Mouse (Mus musculus) hindbrain, embryonic 12.5 days (tissue): ENCODE measurements around the gene Zfp184. TPM values are rescaled to one million over a fixed set of nuclear protein-coding genes. Genes with fewer than 3 reads are reported as not detected.

ENCODE experiments used
- ATAC-seq: fragments of 200-750 bp; cut with Nextera tagmentation; 2 replicates; pipeline ENCODE4 v1.8.0; 2017; ENCODE audit warnings: moderate TSS enrichment; ENCODE audit not compliant: low FRiP score
- H3K27ac ChIP-seq: fragments of 300-500 bp; sonication (generic); 2 replicates; pipeline ENCODE4 v1.5.1; 2016; ENCODE audit warnings: mild to moderate bottlenecking
- H3K27me3 ChIP-seq: fragments of 300-500 bp; sonication (generic); 2 replicates; pipeline ENCODE4 v1.6.1; 2016; ENCODE audit warnings: mild to moderate bottlenecking
- H3K36me3 ChIP-seq: fragments of 300-500 bp; sonication (generic); 2 replicates; pipeline ENCODE4 v1.6.1; 2016; ENCODE audit warnings: mild to moderate bottlenecking
- H3K4me1 ChIP-seq: fragments of 300-500 bp; sonication (generic); 2 replicates; pipeline ENCODE4 v1.6.1; 2016
- H3K4me2 ChIP-seq: fragments of 300-500 bp; sonication (generic); replicated peaks from 2 replicates; pipeline ENCODE4 v1.6.1; 2016; ENCODE audit warnings: mild to moderate bottlenecking
- H3K4me3 ChIP-seq: fragments of 300-500 bp; sonication (generic); 2 replicates; pipeline ENCODE4 v1.5.1; 2016; ENCODE audit warnings: mild to moderate bottlenecking
- H3K9ac ChIP-seq: fragments of 300-500 bp; sonication (generic); 2 replicates; pipeline ENCODE4 v1.6.1; 2016; ENCODE audit warnings: mild to moderate bottlenecking, moderate library complexity
- H3K9me3 ChIP-seq: fragments of 300-500 bp; sonication (generic); replicated peaks from 2 replicates; pipeline ENCODE4 v1.6.1; 2016; ENCODE audit warnings: mild to moderate bottlenecking
- WGBS: fragments of 180-500 bp; shearing (Covaris S2); methylation state at CpG from one replicate; pipeline ENCODE4 v1.1.7; 2016; 5-methylcytosine and 5-hydroxymethylcytosine counted together
- polyA plus RNA-seq: library from polyadenylated mRNA; unstranded; fragments of >200 nt; fragmentation: Nextera tagmentation; extraction: Ambion mirVana; gene quantifications from 2 replicates; pipeline ENCODE4 v1.2.1, GENCODE M21; 2016

Gene Zfp184
- polyA plus RNA-seq, 1 experiment from 2014 or later, result 19.1 TPM

DNA sequence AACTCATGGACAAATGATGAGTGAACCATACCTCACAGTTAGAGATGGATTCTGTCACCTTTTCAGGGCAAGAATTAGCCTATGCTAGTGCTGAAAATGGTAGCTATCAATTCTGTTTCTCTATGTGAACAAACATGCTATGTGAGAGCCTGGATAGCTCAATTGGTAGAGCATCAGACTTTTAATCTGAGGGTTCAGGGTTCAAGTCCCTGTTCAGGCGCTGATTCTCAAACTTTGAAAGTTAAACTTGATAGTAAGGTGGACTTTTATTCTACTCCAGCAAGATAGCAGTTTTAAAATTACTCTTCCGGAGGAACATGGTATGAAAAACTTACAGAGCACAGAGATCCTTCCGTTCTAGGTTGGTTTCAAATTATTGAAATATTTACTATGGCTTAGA is 26.7 kb downstream of the Zfp184 start:
- Histone ChIP-seq H3K4me3 (no peak overlapping the region), H3K4me1 (no peaks in the 10 kb centered on the region), H3K9ac (no peak overlapping the region), H3K27me3 (0 out of 2 replicates have a peak, but pooled peaks cover 3% of the 10 kb centered on the region), H3K36me3 (no peaks in the 10 kb centered on the region), H3K4me2 (no peak overlapping the region), H3K27ac (no peak overlapping the region), H3K9me3 (no peaks in the 10 kb centered on the region)
- ATAC-seq, result no peak
- WGBS, result 34% methylated on average over 3 of the region's 3 CpGs

DNA sequence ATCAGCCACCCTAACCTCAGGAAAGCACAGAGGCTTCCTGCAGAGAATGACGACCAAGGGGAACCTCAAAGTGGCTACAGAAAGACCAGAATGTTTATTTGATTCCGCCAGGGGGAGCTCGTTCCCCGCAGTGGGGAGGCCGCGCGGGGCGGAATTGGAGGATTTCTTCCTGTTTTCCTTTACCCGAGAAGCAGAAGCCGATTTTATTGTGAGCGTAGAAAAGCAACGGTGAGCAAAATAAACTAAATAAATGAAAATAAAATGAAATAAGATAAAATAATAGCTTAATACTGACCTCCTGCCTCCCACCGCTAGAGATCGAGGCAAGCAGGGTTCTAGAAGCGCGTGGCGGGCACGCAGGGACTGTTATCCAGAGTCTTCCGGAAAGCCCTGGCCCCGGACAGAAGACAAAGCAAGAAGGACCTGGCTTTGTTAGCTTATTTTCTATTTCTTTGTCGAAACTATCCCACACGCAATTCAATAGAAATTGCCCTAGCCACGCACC is 29.4 kb downstream of the Zfp184 start:
- Histone ChIP-seq H3K4me1 (no peaks in the 10 kb centered on the region), H3K4me3 (peak overlapping the region; percentile 42), H3K27me3 (peaks cover 15% of the 10 kb centered on the region), H3K27ac (peak overlapping the region; percentile 84), H3K9me3 (no peaks in the 10 kb centered on the region), H3K4me2 (peak overlapping the region; percentile 32), H3K9ac (peak overlapping the region; percentile 62), H3K36me3 (no peaks in the 10 kb centered on the region)
- ATAC-seq, result peak; percentile 93
- under 1% methylated on average over 23 of the region's 23 CpGs for WGBS

DNA sequence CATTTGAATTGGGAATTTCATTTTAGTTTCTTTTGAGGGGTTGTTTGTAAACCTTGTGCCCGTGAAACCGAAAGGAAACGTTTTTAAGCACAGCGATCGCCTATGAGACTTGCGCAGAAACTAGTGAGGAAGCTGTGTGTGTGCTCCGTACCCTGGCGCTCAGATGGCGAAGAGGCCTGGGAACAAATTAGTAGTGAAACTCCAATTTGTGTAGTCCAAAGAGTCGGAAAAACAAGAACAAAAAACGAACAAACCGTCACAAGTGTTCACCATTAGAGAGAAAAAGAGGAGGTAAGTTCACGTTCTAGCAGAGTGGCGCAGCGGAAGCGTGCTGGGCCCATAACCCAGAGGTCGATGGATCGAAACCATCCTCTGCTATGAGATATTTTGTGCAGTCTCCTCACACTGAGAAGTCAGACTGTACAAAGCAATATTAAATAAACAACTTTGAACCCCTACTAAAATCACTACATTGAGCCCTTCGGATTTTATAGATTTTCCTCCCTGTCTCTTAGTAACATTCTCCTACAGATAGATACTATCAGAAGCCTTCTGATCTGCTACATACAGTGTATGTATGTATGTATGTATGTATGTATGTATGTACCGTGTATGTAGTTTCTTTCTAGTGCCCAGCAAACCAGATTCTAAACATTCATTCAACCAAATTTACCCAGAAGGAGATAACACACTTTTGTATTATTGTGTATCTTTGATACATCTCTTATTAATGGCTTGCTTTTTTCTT is 30.0 kb downstream of the Zfp184 start:
- Histone ChIP-seq H3K27me3 (peaks cover 21% of the 10 kb centered on the region), H3K9ac (peak overlapping the region; percentile 62), H3K4me2 (peak overlapping the region; percentile 32), H3K27ac (peak overlapping the region; percentile 84), H3K36me3 (no peaks in the 10 kb centered on the region), H3K4me1 (no peaks in the 10 kb centered on the region), H3K4me3 (peak overlapping the region; percentile 42), H3K9me3 (no peaks in the 10 kb centered on the region)
- WGBS, result 5% methylated on average over 20 of the region's 20 CpGs
- peak; percentile 91 for ATAC-seq

DNA sequence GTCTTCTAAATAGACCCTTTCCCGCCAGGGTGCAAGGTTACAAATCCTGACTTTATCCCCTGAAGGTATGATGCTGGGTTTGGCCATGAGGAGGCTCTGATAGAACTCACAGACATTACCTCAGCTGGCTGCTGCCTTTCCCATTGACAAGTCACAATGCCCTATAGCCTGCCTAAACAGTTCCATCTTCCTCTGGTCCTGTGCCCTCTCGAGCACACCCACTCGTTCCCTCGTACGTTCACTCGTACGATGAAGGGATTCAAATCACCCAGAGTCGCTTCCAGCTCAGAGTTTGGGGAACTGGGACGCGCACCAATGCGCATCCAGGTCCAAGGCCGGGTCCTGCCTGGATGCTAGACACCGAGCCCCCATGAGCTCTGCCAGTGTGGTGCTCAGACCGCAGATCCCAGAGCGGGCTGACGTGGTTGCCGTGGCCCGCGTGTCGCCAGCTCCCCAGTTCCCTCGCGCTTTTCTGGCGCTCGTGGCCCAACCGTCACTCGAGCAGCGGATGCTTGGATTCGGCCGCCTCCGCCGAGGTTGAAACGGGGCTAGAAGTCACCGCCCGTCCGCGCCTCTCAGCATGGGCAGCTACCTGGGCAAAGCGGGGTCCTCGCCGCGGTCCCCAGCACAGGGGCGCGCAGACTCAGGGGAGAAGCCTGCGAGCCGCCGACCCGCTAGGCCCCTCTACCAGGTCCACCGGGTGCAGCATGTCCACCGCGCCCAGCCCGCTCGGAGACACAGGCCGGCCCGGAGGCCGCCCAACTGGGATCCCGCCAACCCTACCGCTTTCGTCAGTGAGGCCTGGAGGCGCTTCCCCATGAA is 36.3 kb downstream of the Zfp184 start, which contains the start of gene Pom121l2:
Gene Pom121l2 (plus strand): TSS at position 214 of the 822 bp plus-strand sequence.
- H3K4me3 ChIP-seq, result peak within 1 kb of the TSS; percentile 52
- H3K27me3 ChIP-seq, result peaks cover 77% of the 10 kb centered on the region
- under 1% methylated on average over 58 of the region's 58 CpGs for WGBS

DNA sequence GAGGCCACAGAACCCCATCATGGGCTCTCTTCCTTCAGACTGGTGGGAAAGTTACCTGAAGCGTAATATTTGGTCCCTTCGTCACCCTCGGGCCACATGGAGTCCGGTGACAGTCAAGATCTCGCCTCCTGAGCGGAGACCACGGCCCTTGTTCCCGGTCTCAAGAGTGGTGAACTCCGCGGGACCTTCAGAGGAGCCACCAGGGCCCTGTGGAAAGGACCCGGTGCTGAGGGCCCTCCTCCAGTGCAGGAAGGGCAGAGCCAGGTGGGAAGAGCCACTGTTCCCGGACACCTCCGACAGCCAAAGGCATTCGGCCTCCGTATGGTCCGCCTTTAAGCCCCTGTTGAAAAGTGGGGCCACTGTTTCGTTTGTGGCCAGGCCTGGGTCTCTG is 36.9 kb downstream of the Zfp184 start:
- WGBS, result 2% methylated on average over 17 of the region's 17 CpGs
- Histone ChIP-seq H3K36me3 (no peaks in the 10 kb centered on the region), H3K27me3 (peaks cover 83% of the 10 kb centered on the region), H3K4me2 (peak overlapping the region; percentile 97), H3K9ac (peak overlapping the region; percentile 67), H3K4me1 (peaks cover 10% of the 10 kb centered on the region), H3K27ac (no peak overlapping the region), H3K4me3 (peak overlapping the region; percentile 52), H3K9me3 (no peaks in the 10 kb centered on the region)
- no peak for ATAC-seq

More for the DNA sequence above, 36.3 kb downstream of the Zfp184 start, which contains the start of gene Pom121l2:
- H3K9me3 ChIP-seq, result no peaks in the 10 kb centered on the region
- no peak within 1 kb of the TSS for H3K27ac ChIP-seq
- H3K36me3 ChIP-seq, result no peaks in the 10 kb centered on the region
- peaks cover 10% of the 10 kb centered on the region for H3K4me1 ChIP-seq
- H3K4me2 ChIP-seq, result peak within 1 kb of the TSS; percentile 97
- peak; percentile 69 for ATAC-seq
- peak within 1 kb of the TSS; percentile 67 for H3K9ac ChIP-seq

DNA sequence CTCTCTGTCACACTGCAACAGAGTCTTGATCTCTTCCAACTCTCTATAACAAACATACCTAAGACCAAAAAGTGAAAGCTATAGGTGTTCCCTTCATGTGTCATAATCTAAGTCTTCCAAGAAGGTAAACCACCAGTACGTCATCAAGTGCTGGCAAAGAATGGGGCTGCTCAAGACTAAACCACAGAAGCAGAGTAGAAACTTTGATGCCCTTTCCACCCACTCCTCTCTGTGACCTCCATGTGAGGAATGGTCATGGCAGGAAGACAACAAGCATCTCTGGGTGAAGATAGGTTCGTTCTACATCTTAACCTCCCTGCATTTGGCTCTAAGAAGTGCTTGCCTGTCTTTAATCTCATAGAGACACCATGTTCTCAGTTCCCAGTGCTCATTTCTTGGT is 39.6 kb downstream of the Zfp184 start:
- H3K27me3 ChIP-seq, result peaks cover 71% of the 10 kb centered on the region

DNA sequence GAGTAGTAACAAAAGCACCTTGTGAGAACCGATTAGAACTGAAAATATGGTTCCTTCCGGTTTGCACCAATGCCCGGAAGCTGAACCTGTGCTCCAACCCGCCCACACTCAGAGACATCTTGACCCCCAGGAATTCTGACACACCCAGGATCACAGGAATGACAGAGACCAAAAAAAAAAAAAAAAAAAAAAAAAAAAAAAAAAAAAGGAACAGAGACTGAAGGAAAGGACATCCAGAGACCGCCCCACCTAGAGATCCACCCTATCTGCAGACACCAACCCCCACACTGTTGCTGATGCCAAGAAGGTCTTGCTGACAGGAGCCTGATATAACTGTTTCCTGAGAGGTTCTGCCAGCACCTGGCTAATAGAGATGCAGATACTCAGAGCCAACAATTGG is 47.7 kb downstream of the Zfp184 start:
- no peak overlapping the region for H3K4me3 ChIP-seq
- no peaks in the 10 kb centered on the region for H3K9me3 ChIP-seq
- H3K4me2 ChIP-seq, result no peak overlapping the region
- H3K9ac ChIP-seq, result no peak overlapping the region
- no peak for ATAC-seq
- no peaks in the 10 kb centered on the region for H3K36me3 ChIP-seq
- WGBS, result 80% methylated on average over 5 of the region's 5 CpGs
- H3K4me1 ChIP-seq, result peaks cover 10% of the 10 kb centered on the region
- no peak overlapping the region for H3K27ac ChIP-seq
- peaks cover 44% of the 10 kb centered on the region for H3K27me3 ChIP-seq

More for the DNA sequence above, 39.6 kb downstream of the Zfp184 start:
- H3K4me3 ChIP-seq, result no peak overlapping the region
- no peaks in the 10 kb centered on the region for H3K36me3 ChIP-seq
- H3K9me3 ChIP-seq, result no peaks in the 10 kb centered on the region
- no peak overlapping the region for H3K27ac ChIP-seq
- 85% methylated on average over 2 of the region's 2 CpGs for WGBS
- ATAC-seq, result no peak
- peaks cover 10% of the 10 kb centered on the region for H3K4me1 ChIP-seq
- H3K9ac ChIP-seq, result no peak overlapping the region
- H3K4me2 ChIP-seq, result no peak overlapping the region

DNA sequence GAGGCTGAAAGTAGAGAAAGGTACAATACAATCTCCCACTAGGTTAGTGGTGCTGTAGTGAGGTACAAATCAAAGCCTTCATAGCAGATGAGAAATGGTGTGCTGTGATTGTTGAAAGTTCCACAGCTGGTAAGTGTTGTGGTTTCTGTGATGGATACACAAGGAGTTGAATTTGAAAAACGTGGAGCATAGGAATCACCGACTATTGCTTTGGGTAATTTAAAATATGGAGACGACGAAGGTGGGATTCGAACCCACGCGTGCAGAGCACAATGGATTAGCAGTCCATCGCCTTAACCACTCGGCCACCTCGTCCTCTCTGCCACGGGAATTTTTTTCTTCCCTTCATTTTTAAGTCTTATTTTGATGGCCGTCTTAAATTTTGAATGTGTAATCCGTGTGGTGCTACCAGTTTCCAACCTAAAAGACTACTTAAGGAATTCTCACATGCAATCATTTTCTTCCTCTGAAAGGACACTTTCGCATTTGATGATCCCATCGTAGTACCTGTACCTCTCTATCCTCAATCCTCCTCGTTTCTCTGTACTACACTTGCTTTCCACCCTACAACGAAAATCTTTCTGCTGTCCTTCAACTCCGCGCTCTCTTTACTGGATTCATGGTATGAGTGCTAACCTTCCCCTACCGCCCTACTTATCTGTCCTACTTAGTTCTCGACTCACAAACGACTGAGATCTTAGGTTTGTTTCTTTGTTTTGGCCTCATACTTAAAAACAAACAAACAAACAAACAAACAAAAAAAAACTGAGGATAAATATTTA is 49.3 kb downstream of the Zfp184 start:
- H3K9ac ChIP-seq, result no peak overlapping the region
- H3K9me3 ChIP-seq, result no peaks in the 10 kb centered on the region
- H3K27me3 ChIP-seq, result peaks cover 60% of the 10 kb centered on the region
- H3K4me1 ChIP-seq, result peaks cover 10% of the 10 kb centered on the region
- 1% methylated on average over 22 of the region's 22 CpGs for WGBS
- H3K36me3 ChIP-seq, result no peaks in the 10 kb centered on the region
- no peak for ATAC-seq
- H3K4me3 ChIP-seq, result no peak overlapping the region
- H3K4me2 ChIP-seq, result no peak overlapping the region
- no peak overlapping the region for H3K27ac ChIP-seq

DNA sequence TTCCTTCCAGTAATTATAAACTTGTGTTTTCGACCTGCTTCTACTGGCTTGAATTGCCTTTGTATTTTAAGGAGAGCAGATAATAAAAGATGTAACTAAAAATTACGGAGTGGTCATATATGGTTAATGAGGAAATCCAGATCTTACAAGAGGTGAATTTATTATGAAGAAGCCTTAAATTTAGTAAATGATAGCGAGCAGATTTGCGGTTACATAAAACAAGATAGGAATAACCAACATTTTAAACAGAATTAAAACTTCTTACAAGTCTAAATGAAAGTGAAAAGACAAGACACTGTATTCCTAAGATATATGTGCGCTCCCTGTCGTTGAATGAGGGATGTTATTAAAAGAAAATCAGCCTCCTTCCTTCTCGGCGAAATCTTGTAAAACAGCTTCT is 50.0 kb downstream of the Zfp184 start:
- H3K4me3 ChIP-seq, result peak overlapping the region; percentile 28
- no peak overlapping the region for H3K27ac ChIP-seq
- WGBS, result 4% methylated on average over 8 of the region's 8 CpGs
- H3K4me2 ChIP-seq, result peak overlapping the region; percentile 45
- ATAC-seq, result no peak
- H3K4me1 ChIP-seq, result peaks cover 10% of the 10 kb centered on the region
- no peaks in the 10 kb centered on the region for H3K36me3 ChIP-seq
- peaks cover 68% of the 10 kb centered on the region for H3K27me3 ChIP-seq
- no peak overlapping the region for H3K9ac ChIP-seq
- no peaks in the 10 kb centered on the region for H3K9me3 ChIP-seq

DNA sequence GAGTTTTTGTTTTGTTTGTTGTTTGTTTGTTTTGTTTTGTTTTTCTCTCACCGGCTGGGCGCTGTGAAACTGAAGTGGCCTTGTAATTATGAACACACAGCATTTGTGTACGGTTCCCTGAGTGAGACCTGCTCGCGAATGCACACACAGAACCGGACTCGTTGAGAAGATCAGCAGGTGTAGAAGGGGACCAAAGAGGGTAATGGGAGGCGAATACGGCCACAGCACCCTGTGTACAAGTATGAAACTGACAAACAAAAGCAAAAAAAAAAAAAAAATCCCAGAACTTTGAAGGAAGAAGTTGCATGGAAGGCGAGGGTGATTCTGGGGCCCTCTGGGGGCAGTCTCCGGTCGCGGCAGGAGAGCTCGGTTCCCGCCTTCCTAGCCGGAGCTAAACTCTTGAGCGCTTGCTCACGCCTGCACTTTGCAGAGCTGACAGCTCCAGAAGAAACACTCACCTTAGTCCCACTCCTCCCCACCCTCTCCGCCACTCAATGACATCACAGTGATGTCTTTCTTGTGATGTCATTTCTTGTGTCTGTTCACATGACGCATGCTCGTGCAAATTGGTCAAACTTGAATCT is 50.5 kb downstream of the Zfp184 start:
- no peak overlapping the region for H3K9ac ChIP-seq
- ATAC-seq, result no peak
- no peak overlapping the region for H3K27ac ChIP-seq

DNA sequence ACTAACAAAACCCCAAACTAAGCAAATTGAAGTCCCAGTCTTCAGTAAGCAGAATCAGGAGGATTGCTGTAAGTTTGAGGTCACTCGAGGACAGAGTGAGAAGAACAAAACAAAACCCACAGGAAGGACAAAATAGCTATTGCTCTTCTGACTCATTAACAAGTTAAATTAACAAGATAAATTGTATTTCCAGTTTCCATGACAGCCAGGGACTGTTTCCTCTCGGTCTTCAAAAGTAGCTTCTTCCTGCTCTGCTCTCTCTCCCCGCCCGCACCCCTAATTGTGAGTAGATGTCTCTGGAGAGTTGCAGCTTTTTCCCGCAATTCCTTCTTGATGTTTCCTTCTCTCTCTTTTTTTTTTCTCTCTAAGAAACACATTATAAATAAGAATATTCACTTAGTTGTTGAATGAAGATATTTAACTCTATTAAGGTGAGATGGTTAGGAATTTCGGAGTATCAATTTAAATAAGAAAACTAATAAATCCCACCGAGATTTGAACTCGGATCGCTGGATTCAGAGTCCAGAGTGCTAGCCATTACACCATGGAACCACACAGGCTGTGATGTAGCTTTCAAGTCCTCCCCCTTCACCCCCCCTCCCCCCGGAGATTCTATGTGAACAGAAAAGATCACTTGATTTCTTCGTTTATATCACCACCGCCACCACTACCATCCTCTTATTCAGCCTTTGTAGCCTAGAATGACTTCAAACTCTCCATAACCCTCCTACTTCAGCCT is 51.4 kb downstream of the Zfp184 start:
- 4% methylated on average over 12 of the region's 12 CpGs for WGBS
- Histone ChIP-seq H3K36me3 (no peaks in the 10 kb centered on the region), H3K4me3 (peak overlapping the region; percentile 28; the same call in 1 of the 2 replicates), H3K4me2 (peak overlapping the region; percentile 45), H3K27me3 (peaks cover 75% of the 10 kb centered on the region), H3K9ac (no peak overlapping the region), H3K27ac (no peak overlapping the region), H3K9me3 (no peaks in the 10 kb centered on the region), H3K4me1 (peaks cover 10% of the 10 kb centered on the region)
- ATAC-seq, result no peak

More for the DNA sequence above, 50.5 kb downstream of the Zfp184 start:
- Histone ChIP-seq H3K4me3 (peak overlapping the region; percentile 28), H3K4me1 (peaks cover 10% of the 10 kb centered on the region), H3K36me3 (no peaks in the 10 kb centered on the region), H3K27me3 (peaks cover 73% of the 10 kb centered on the region), H3K4me2 (peak overlapping the region; percentile 45), H3K9me3 (no peaks in the 10 kb centered on the region)
- under 1% methylated on average over 21 of the region's 21 CpGs for WGBS
